Mouse (Mus musculus): Measurements from ENCODE around the gene Slc22a15. TPM values are rescaled to one million over a fixed set of nuclear protein-coding genes. Genes with fewer than 3 reads are reported as not detected.

Gene Slc22a15
- polyA plus RNA-seq, 1 experiment from 2014 or later = 4.6 TPM

DNA sequence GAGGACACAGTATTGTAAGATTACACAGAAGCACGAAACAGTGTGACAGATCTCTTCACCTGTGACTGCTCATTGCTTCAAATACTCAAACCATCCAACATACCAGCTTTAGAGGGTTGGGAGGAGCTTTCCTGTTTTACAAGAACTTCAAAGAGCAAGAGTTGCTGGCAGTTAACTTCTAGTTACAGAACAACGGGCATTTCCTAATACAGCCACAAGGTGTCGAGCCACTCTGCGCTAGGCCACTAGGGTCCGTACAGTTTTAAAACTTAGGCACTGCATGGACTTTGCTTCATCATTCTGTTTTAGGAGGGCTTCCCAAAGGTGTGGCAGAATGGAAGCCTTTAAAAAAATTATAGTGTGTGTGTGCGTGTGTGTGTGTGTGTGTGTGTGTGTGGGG, 43.4 kb downstream of the Slc22a15 start:
- peak; percentile 17 for DNase-seq (ENCODE audit: low spot score)
- H3K4me1 ChIP-seq = peaks cover 27% of the 10 kb centered on the region
- no peaks in the 10 kb centered on the region for H3K9me3 ChIP-seq
- H3K27ac ChIP-seq (replicated peaks) = no peak overlapping the region
- H3K36me3 ChIP-seq (replicated peaks) = no peaks in the 10 kb centered on the region; the same call in 1 of the 2 replicates
- 80% methylated on average over 6 of the region's 6 CpGs for WGBS
- no peak overlapping the region for H3K4me3 ChIP-seq
- no peaks in the 10 kb centered on the region; the same call in 1 of the 2 replicates for H3K27me3 ChIP-seq (replicated peaks; ENCODE audit: low read depth, poor library complexity, severe bottlenecking)

GRCm38 (mm10) chr3:101878136-101878535, 46.1 kb downstream of the Slc22a15 start:
- H3K4me3 ChIP-seq = no peak overlapping the region
- no peak for DNase-seq (ENCODE audit: low spot score)
- peak overlapping the region; percentile 40; the same call in 1 of the 2 replicates for H3K27ac ChIP-seq (replicated peaks)
- WGBS = 27% methylated on average over 5 of the region's 5 CpGs
- no peaks in the 10 kb centered on the region; the same call in 1 of the 2 replicates for H3K36me3 ChIP-seq (replicated peaks)
- H3K4me1 ChIP-seq = peaks cover 27% of the 10 kb centered on the region
- H3K9me3 ChIP-seq = no peaks in the 10 kb centered on the region
- H3K27me3 ChIP-seq (replicated peaks; ENCODE audit: low read depth, poor library complexity, severe bottlenecking) = no peaks in the 10 kb centered on the region; the same call in 1 of the 2 replicates

- Histone ChIP-seq H3K9me3 (no peaks in the 10 kb centered on the region), H3K27ac (replicated peaks) (no peak overlapping the region; the same call in 1 of the 2 replicates), H3K4me1 (peaks cover 21% of the 10 kb centered on the region), H3K4me3 (no peak overlapping the region), H3K36me3 (replicated peaks) (no peaks in the 10 kb centered on the region; the same call in 1 of the 2 replicates), H3K27me3 (replicated peaks; ENCODE audit: low read depth, poor library complexity, severe bottlenecking) (no peaks in the 10 kb centered on the region; the same call in 1 of the 2 replicates)
- WGBS = 78% methylated on average over 7 of the region's 7 CpGs
- no peak for DNase-seq (ENCODE audit: low spot score)
These were observed 47.6 kb downstream of the Slc22a15 start for GRCm38 (mm10) chr3:101876459-101877285.

- 80% methylated on average over 10 of the region's 10 CpGs for WGBS
- Histone ChIP-seq H3K9me3 (no peaks in the 10 kb centered on the region), H3K4me1 (peaks cover 19% of the 10 kb centered on the region), H3K27me3 (replicated peaks; ENCODE audit: low read depth, poor library complexity, severe bottlenecking) (no peaks in the 10 kb centered on the region; the same call in 1 of the 2 replicates), H3K4me3 (no peak overlapping the region), H3K36me3 (replicated peaks) (no peaks in the 10 kb centered on the region; the same call in 1 of the 2 replicates), H3K27ac (replicated peaks) (no peak overlapping the region)
- DNase-seq (ENCODE audit: low spot score) = no peak
These were observed 48.9 kb downstream of the Slc22a15 start for GRCm38 (mm10) chr3:101875258-101875920.

DNA sequence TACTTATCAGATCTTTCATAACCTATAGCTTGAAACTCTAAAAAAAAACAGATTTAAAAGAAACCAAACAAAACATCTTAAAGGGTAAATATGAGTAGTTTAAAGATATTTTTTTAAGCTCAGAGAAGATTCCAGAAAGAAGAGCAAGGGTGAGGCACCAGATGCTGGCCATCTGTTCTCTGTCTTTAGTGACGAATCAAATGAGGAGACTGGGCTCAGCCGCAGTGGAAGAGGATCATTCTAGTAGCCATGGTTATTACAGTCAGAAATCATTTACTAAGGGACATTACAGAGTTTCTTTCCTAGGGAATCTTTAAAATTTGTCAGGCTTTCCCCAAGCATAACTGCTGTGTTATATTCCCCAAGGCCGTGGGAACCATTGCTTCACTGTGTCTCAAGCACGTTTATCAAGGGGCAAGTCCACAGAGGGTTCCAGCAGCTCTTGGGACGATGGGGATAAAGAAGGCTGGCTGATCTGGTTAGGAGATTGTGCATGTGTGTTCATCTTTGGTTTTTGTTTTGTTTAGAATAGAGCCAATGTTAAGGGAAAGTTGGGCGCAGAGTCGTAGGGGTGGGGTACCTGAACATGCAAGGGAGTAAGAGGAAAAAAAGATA, 51.1 kb downstream of the Slc22a15 start:
- Histone ChIP-seq H3K4me3 (no peak overlapping the region), H3K27ac (replicated peaks) (no peak overlapping the region), H3K4me1 (peaks cover 15% of the 10 kb centered on the region), H3K9me3 (no peaks in the 10 kb centered on the region), H3K27me3 (replicated peaks; ENCODE audit: low read depth, poor library complexity, severe bottlenecking) (no peaks in the 10 kb centered on the region), H3K36me3 (replicated peaks) (no peaks in the 10 kb centered on the region; the same call in 1 of the 2 replicates)
- DNase-seq (ENCODE audit: low spot score) = no peak
- 87% methylated on average over 7 of the region's 7 CpGs for WGBS

GRCm38 (mm10) chr3:101871951-101872350, 52.3 kb downstream of the Slc22a15 start:
- 80% methylated on average over 9 of the region's 9 CpGs for WGBS
- Histone ChIP-seq H3K27ac (replicated peaks) (no peak overlapping the region), H3K27me3 (replicated peaks; ENCODE audit: low read depth, poor library complexity, severe bottlenecking) (no peaks in the 10 kb centered on the region), H3K9me3 (no peaks in the 10 kb centered on the region), H3K4me1 (peaks cover 8% of the 10 kb centered on the region), H3K36me3 (replicated peaks) (no peaks in the 10 kb centered on the region; the same call in 1 of the 2 replicates), H3K4me3 (no peak overlapping the region)
- no peak for DNase-seq (ENCODE audit: low spot score)

DNA sequence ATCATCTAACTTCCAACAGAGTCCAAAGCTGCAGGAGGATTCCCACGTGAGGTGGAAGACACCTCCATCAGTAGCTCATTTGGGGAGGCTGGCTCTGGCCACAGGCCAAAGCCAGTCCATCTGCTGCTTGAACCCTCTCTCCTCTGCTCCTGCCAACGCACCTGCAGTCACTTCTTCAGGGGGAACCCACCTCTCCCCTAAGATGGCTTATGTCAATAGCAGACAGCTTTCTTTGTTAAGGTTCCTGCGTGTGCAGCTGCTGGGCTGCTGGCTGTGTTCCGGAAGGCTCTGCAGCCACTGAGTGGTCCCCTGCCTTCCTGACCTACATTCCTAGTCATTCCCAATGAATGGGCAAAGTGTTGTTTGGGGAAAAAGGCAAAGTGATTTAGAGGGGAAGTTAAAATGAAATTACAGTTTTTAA, 57.2 kb downstream of the Slc22a15 start:
- 76% methylated on average over 4 of the region's 4 CpGs for WGBS
- no peaks in the 10 kb centered on the region for H3K9me3 ChIP-seq

DNA sequence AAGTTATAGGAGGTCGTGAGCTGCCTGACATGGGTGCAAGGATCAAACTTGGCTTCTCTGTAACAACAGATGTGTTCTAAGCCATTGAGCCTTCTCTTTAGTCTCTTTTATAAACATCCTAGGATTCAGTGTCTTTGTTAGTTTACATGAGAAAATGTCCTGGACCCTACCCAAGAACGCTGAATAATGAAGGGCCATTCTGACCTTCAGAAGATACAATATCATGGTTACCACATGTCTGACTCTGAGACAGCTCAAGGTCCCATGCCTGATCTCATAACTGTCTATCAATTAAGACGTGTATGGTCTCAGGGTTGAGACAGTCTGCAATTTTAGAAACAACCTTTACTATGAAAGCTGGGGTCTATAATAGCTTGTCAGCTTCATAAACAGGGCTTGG, 62.4 kb downstream of the Slc22a15 start:
- Histone ChIP-seq H3K4me1 (no peaks in the 10 kb centered on the region), H3K4me3 (no peak overlapping the region), H3K9me3 (no peaks in the 10 kb centered on the region), H3K27me3 (replicated peaks; ENCODE audit: low read depth, poor library complexity, severe bottlenecking) (no peaks in the 10 kb centered on the region), H3K27ac (replicated peaks) (no peak overlapping the region), H3K36me3 (replicated peaks) (no peaks in the 10 kb centered on the region; the same call in 1 of the 2 replicates)
- no peak for DNase-seq (ENCODE audit: low spot score)
- WGBS = 77% methylated on average over 3 of the region's 3 CpGs

More for the DNA sequence above, 57.2 kb downstream of the Slc22a15 start:
- no peak overlapping the region for H3K4me3 ChIP-seq
- H3K27ac ChIP-seq (replicated peaks) = no peak overlapping the region
- no peaks in the 10 kb centered on the region for H3K4me1 ChIP-seq
- H3K36me3 ChIP-seq (replicated peaks) = no peaks in the 10 kb centered on the region; the same call in 1 of the 2 replicates
- no peak for DNase-seq (ENCODE audit: low spot score)
- no peaks in the 10 kb centered on the region for H3K27me3 ChIP-seq (replicated peaks; ENCODE audit: low read depth, poor library complexity, severe bottlenecking)

DNA sequence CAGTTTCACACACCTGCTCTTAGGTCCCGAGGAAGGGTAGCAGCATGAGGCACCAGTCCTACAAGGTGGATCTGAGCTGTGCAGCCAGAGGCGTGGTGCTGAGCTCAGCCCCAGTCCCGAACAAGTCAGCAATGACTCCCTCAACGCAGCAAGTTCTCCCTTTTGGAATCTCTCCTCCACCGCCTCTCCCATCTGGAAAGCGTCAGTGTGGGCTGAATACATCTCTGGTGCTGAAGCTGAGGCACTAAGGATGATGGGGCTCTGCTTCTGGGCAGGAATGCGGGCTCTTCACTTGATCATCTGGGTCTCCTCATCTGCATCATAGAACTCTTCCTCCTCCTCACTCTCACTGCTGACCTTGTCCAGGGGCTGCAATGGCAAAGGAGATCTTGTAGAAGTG, 64.1 kb downstream of the Slc22a15 start:
- Histone ChIP-seq H3K4me3 (no peak overlapping the region), H3K36me3 (replicated peaks) (no peaks in the 10 kb centered on the region; the same call in 1 of the 2 replicates), H3K9me3 (no peaks in the 10 kb centered on the region), H3K27me3 (replicated peaks; ENCODE audit: low read depth, poor library complexity, severe bottlenecking) (no peaks in the 10 kb centered on the region), H3K27ac (replicated peaks) (no peak overlapping the region), H3K4me1 (no peaks in the 10 kb centered on the region)
- WGBS = 80% methylated on average over 7 of the region's 7 CpGs
- no peak for DNase-seq (ENCODE audit: low spot score)

DNA sequence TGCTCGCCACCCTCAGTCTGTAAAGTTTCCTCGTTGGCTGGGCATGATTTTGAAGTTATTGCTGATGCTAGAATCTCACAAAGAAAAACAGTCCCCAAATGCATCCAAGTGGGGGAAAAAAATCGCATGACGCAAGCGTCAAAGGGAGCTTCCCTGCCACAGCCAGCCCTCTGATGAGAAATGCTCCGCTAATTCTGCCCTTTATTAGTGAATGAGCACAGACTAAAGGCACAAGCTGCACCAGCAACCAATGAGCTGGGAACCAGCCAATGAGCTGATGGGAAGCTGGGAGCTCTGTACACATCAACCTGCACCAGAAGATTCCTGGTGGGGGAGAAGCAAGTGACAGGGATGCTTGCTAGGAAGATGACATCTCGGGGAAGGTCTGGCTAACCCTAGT, 64.5 kb downstream of the Slc22a15 start:
- DNase-seq (ENCODE audit: low spot score) = no peak
- no peaks in the 10 kb centered on the region; the same call in 1 of the 2 replicates for H3K36me3 ChIP-seq (replicated peaks)
- H3K4me3 ChIP-seq = no peak overlapping the region
- no peak overlapping the region for H3K27ac ChIP-seq (replicated peaks)
- 77% methylated on average over 7 of the region's 7 CpGs for WGBS
- H3K27me3 ChIP-seq (replicated peaks; ENCODE audit: low read depth, poor library complexity, severe bottlenecking) = no peaks in the 10 kb centered on the region
- no peaks in the 10 kb centered on the region for H3K9me3 ChIP-seq
- no peaks in the 10 kb centered on the region for H3K4me1 ChIP-seq

GRCm38 (mm10) chr3:101854075-101854474, 70.2 kb downstream of the Slc22a15 start:
- Histone ChIP-seq H3K9me3 (no peaks in the 10 kb centered on the region), H3K4me3 (no peak overlapping the region), H3K27ac (replicated peaks) (no peak overlapping the region), H3K27me3 (replicated peaks; ENCODE audit: low read depth, poor library complexity, severe bottlenecking) (no peaks in the 10 kb centered on the region), H3K36me3 (replicated peaks) (no peaks in the 10 kb centered on the region), H3K4me1 (no peaks in the 10 kb centered on the region)
- WGBS = 82% methylated on average over 1 of the region's 1 CpGs
- DNase-seq (ENCODE audit: low spot score) = no peak

GRCm38 (mm10) chr3:101851363-101851762, 72.9 kb downstream of the Slc22a15 start:
- no peaks in the 10 kb centered on the region for H3K4me1 ChIP-seq
- H3K9me3 ChIP-seq = no peaks in the 10 kb centered on the region
- WGBS = 87% methylated on average over 6 of the region's 6 CpGs
- no peaks in the 10 kb centered on the region for H3K27me3 ChIP-seq (replicated peaks; ENCODE audit: low read depth, poor library complexity, severe bottlenecking)
- no peak for DNase-seq (ENCODE audit: low spot score)
- H3K4me3 ChIP-seq = no peak overlapping the region
- no peaks in the 10 kb centered on the region for H3K36me3 ChIP-seq (replicated peaks)
- no peak overlapping the region for H3K27ac ChIP-seq (replicated peaks)
